Mouse (Mus musculus): Measurements from ENCODE around the gene Ubald2.
"Not testable (repeated sequence)": the region's sequence is repeated elsewhere in the genome, so short reads cannot be mapped to it uniquely, and the experiment has no call there.

Gene Ubald2

GRCm38 (mm10) chr11:116466141-116466540, 32.2 kb downstream of the Ubald2 start, which contains the start of gene Qrich2:
Gene Qrich2 (minus strand): TSS chr11:116466241.
- DNase-seq, result no peak

- DNase-seq, result not testable (repeated sequence)
Observed at GRCm38 (mm10) chr11:116468338-116468737, 34.4 kb downstream of the Ubald2 start.

GRCm38 (mm10) chr11:116470249-116470648, 36.4 kb downstream of the Ubald2 start:
- DNase-seq, result no peak

GRCm38 (mm10) chr11:116470896-116471295, 37.0 kb downstream of the Ubald2 start:
- no peak for DNase-seq

- DNase-seq, result no peak
Observed at GRCm38 (mm10) chr11:116472275-116472674, 38.4 kb downstream of the Ubald2 start.

GRCm38 (mm10) chr11:116476041-116476440, 42.1 kb downstream of the Ubald2 start:
- DNase-seq, result no peak

- DNase-seq, result no peak
Observed at GRCm38 (mm10) chr11:116476696-116477095, 42.8 kb downstream of the Ubald2 start.

- DNase-seq, result no peak
Observed at GRCm38 (mm10) chr11:116477160-116477759, 43.4 kb downstream of the Ubald2 start.

- no peak for DNase-seq
Observed at GRCm38 (mm10) chr11:116478978-116479377, 45.1 kb downstream of the Ubald2 start.

GRCm38 (mm10) chr11:116479832-116480231, 45.9 kb downstream of the Ubald2 start:
- DNase-seq, result no peak

- no peak for DNase-seq
Observed at GRCm38 (mm10) chr11:116480975-116481374, 47.1 kb downstream of the Ubald2 start.

GRCm38 (mm10) chr11:116481776-116482175, 47.9 kb downstream of the Ubald2 start:
- DNase-seq, result peak; percentile 46 to 49

- DNase-seq, result no peak
Observed at GRCm38 (mm10) chr11:116484261-116484660, 50.4 kb downstream of the Ubald2 start.

GRCm38 (mm10) chr11:116488207-116488606, 54.3 kb downstream of the Ubald2 start:
- DNase-seq, result no peak
